Mouse (Mus musculus): Measurements from ENCODE around the gene Tomm20. TPM values are rescaled to one million over a fixed set of nuclear protein-coding genes. Genes with fewer than 3 reads are reported as not detected.
"Not testable (repeated sequence)": the region's sequence is repeated elsewhere in the genome, so short reads cannot be mapped to it uniquely, and the experiment has no call there.

The Tomm20 gene
- polyA plus RNA-seq, 1 experiment from 2014 or later = 208 TPM

GRCm38 (mm10) chr8:126914107-126914490, 31.5 kb downstream of the Tomm20 start:
- peaks cover 41% of the 10 kb centered on the region for H3K4me1 ChIP-seq
- H3K27ac ChIP-seq; H3K36me3 ChIP-seq; H3K9ac ChIP-seq; H3K27me3 ChIP-seq; H3K4me2 ChIP-seq; H3K4me3 ChIP-seq; ATAC-seq (ENCODE audit: borderline replicate concordance, extremely low read depth, low FRiP score, low TSS enrichment); H3K9me3 ChIP-seq: not testable (repeated sequence)
- WGBS = 55% methylated on average over 10 of the region's 10 CpGs

DNA sequence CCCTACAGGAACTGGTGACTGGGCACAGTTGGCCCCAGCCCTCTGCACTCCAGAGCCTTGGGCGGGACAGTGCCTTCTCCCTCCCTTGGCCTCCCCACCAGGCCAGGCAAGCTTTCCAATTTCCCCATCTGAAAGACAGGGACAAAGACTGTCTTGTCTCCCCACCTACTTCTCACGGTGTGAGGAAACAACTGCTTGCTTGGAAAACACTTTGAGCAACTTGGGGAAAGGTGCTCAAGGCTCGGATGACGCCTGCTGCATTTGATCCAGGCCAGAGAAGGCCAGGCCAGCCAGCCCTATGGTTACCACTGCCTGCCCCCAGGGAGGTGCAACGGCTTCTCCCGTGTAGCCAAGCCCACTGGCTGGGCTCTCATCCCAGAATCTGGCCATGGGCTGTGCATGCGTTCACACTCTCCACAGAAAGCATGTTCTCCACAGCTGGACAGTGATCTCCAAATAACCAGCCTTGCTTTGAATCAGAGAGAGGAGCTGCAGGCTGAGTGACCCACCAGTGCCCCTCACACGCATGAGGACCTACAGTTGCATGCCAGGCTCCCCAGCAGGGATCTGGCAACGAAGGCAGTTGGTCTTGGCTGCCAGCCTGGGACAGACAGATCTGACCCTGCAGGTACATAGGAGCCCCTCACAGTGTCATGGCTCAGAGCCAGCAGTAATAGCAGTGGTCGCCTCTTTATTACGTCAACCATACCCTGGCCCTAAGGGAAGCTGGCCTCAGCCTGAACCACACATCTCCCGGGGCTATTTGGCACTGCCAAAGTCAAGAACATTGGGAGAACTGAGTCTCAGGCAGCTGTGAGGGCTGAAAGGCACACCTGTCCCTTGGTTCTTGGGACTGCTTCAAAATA, 32.2 kb downstream of the Tomm20 start:
- H3K4me3 ChIP-seq = no peak overlapping the region
- H3K4me1 ChIP-seq = peaks cover 46% of the 10 kb centered on the region
- H3K4me2 ChIP-seq = no peak overlapping the region
- H3K36me3 ChIP-seq = no peaks in the 10 kb centered on the region
- no peaks in the 10 kb centered on the region for H3K27me3 ChIP-seq
- peak; percentile 55; the same call in 1 of the 2 replicates for ATAC-seq (ENCODE audit: borderline replicate concordance, extremely low read depth, low FRiP score, low TSS enrichment)
- no peaks in the 10 kb centered on the region for H3K9me3 ChIP-seq
- 29% methylated on average over 12 of the region's 12 CpGs for WGBS
- no peak overlapping the region for H3K9ac ChIP-seq
- H3K27ac ChIP-seq = peak overlapping the region; percentile 14; the same call in 1 of the 2 replicates

DNA sequence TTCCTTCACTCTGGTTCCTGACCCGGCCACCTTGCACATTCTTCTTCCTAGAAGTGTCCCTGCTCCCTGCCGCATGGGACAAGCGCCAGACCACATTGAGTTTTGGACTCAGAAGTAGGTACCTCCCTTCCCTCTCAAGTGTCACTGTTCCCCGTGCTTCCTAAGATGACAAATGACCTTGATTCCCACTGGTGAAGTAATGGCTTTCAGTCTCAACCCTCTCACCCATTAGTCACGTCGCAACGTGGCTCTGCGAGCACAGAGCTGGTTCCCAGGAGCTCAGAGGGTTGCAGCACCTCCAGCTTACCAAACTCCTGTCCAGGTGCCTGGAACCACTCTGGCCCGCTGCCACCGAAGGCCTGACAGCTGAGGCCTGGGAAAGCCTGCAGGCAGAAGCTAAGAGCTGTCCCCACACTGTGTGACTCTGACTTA, 36.3 kb downstream of the Tomm20 start:
- Histone ChIP-seq H3K27ac (0 out of 2 replicates have a peak overlapping the region, but pooled peaks have one; percentile 10), H3K9me3 (no peaks in the 10 kb centered on the region), H3K9ac (no peak overlapping the region), H3K27me3 (no peaks in the 10 kb centered on the region), H3K4me2 (no peak overlapping the region), H3K4me1 (peaks cover 25% of the 10 kb centered on the region), H3K36me3 (no peaks in the 10 kb centered on the region), H3K4me3 (no peak overlapping the region)
- ATAC-seq (ENCODE audit: borderline replicate concordance, extremely low read depth, low FRiP score, low TSS enrichment) = no peak
- WGBS = 40% methylated on average over 10 of the region's 10 CpGs

GRCm38 (mm10) chr8:126908805-126909204, 36.8 kb downstream of the Tomm20 start:
- no peak overlapping the region for H3K4me3 ChIP-seq
- ATAC-seq (ENCODE audit: borderline replicate concordance, extremely low read depth, low FRiP score, low TSS enrichment) = no peak
- H3K4me1 ChIP-seq = peaks cover 21% of the 10 kb centered on the region
- H3K9me3 ChIP-seq = no peaks in the 10 kb centered on the region
- H3K27me3 ChIP-seq = no peaks in the 10 kb centered on the region
- H3K36me3 ChIP-seq = no peaks in the 10 kb centered on the region
- no peak overlapping the region for H3K9ac ChIP-seq
- no peak overlapping the region for H3K4me2 ChIP-seq
- WGBS = 58% methylated on average over 6 of the region's 6 CpGs
- no peak overlapping the region for H3K27ac ChIP-seq

- 42% methylated on average over 9 of the region's 9 CpGs for WGBS
- ATAC-seq (ENCODE audit: borderline replicate concordance, extremely low read depth, low FRiP score, low TSS enrichment) = no peak
Measured at GRCm38 (mm10) chr8:126907968-126908367, 37.7 kb downstream of the Tomm20 start.

GRCm38 (mm10) chr8:126907374-126907773, 38.3 kb downstream of the Tomm20 start:
- H3K4me2 ChIP-seq = no peak overlapping the region
- no peaks in the 10 kb centered on the region for H3K36me3 ChIP-seq
- no peak overlapping the region for H3K9ac ChIP-seq
- H3K4me3 ChIP-seq = no peak overlapping the region
- WGBS = 85% methylated on average over 3 of the region's 3 CpGs
- no peaks in the 10 kb centered on the region for H3K27me3 ChIP-seq
- no peak overlapping the region for H3K27ac ChIP-seq
- ATAC-seq (ENCODE audit: borderline replicate concordance, extremely low read depth, low FRiP score, low TSS enrichment) = no peak
- H3K4me1 ChIP-seq = peaks cover 11% of the 10 kb centered on the region; the same call in 1 of the 2 replicates
- no peaks in the 10 kb centered on the region for H3K9me3 ChIP-seq

More at GRCm38 (mm10) chr8:126907968-126908367, 37.7 kb downstream of the Tomm20 start:
- H3K4me1 ChIP-seq = peaks cover 13% of the 10 kb centered on the region; the same call in 1 of the 2 replicates
- H3K4me2 ChIP-seq = no peak overlapping the region
- H3K4me3 ChIP-seq = no peak overlapping the region
- H3K9me3 ChIP-seq = no peaks in the 10 kb centered on the region
- H3K9ac ChIP-seq = no peak overlapping the region
- H3K36me3 ChIP-seq = no peaks in the 10 kb centered on the region
- no peaks in the 10 kb centered on the region for H3K27me3 ChIP-seq
- no peak overlapping the region for H3K27ac ChIP-seq

DNA sequence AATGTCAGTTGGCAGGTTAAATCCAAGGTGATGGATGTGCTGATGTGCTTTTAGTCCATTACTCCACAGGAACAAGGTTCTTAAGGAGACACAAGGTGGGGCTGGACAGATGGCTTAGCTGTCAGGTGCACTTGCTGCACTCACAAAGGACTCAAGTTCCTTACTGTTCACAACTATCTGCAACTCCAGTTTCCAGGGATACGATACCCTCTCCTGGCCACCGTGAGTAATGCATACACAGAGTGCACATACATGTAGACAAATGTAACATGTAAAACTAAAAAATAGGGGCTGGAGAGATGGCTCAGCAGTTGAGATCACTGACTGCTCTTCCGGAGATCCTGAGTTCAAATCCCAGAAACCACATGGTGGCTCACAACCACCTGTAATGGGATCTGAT, 40.3 kb downstream of the Tomm20 start:
- Histone ChIP-seq H3K36me3 (no peaks in the 10 kb centered on the region), H3K4me3 (no peak overlapping the region), H3K4me1 (peaks cover 11% of the 10 kb centered on the region; the same call in 1 of the 2 replicates), H3K27me3 (no peaks in the 10 kb centered on the region), H3K27ac (no peak overlapping the region), H3K9ac (no peak overlapping the region), H3K4me2 (no peak overlapping the region), H3K9me3 (no peaks in the 10 kb centered on the region)
- WGBS = 92% methylated on average over 3 of the region's 3 CpGs
- ATAC-seq (ENCODE audit: borderline replicate concordance, extremely low read depth, low FRiP score, low TSS enrichment) = no peak

DNA sequence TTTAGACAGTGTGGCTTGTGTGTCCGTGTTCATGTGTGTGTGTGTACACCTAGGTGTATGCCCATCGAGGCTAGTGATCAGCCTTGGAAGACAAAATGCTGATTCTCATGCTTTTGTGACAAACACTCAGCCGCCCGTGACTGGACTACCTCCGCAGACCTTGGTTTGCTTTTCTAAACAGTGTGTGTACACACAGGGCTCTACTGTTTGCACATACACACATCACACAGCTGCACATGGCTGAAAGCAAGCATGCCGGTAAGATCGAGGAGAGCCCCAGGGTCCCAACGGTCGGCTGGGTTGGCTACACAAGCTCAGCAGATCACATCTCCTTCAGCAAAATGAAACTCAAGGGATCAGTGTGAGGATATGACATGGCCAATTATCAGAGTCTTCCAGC, 41.7 kb downstream of the Tomm20 start:
- Histone ChIP-seq H3K4me2 (no peak overlapping the region), H3K27me3 (no peaks in the 10 kb centered on the region), H3K36me3 (no peaks in the 10 kb centered on the region), H3K9me3 (no peaks in the 10 kb centered on the region), H3K4me3 (no peak overlapping the region), H3K4me1 (peaks cover 3% of the 10 kb centered on the region; the same call in 1 of the 2 replicates), H3K27ac (no peak overlapping the region), H3K9ac (no peak overlapping the region)
- WGBS = 65% methylated on average over 9 of the region's 9 CpGs
- ATAC-seq (ENCODE audit: borderline replicate concordance, extremely low read depth, low FRiP score, low TSS enrichment) = no peak

- H3K4me3 ChIP-seq = no peak overlapping the region
- no peaks in the 10 kb centered on the region for H3K36me3 ChIP-seq
- no peaks in the 10 kb centered on the region for H3K9me3 ChIP-seq
- H3K4me1 ChIP-seq = no peaks in the 10 kb centered on the region
- ATAC-seq (ENCODE audit: borderline replicate concordance, extremely low read depth, low FRiP score, low TSS enrichment) = no peak
- WGBS = 49% methylated on average over 9 of the region's 9 CpGs
- no peak overlapping the region for H3K4me2 ChIP-seq
- H3K27ac ChIP-seq = no peak overlapping the region
- H3K27me3 ChIP-seq = no peaks in the 10 kb centered on the region
- no peak overlapping the region for H3K9ac ChIP-seq
Measured at GRCm38 (mm10) chr8:126903224-126903895, 42.3 kb downstream of the Tomm20 start.

- Histone ChIP-seq H3K27ac (no peak overlapping the region), H3K4me2 (no peak overlapping the region), H3K27me3 (no peaks in the 10 kb centered on the region), H3K9ac (no peak overlapping the region), H3K4me1 (no peaks in the 10 kb centered on the region), H3K9me3 (no peaks in the 10 kb centered on the region), H3K4me3 (no peak overlapping the region), H3K36me3 (no peaks in the 10 kb centered on the region)
- no peak for ATAC-seq (ENCODE audit: borderline replicate concordance, extremely low read depth, low FRiP score, low TSS enrichment)
- 60% methylated on average over 1 of the region's 1 CpGs for WGBS
Measured at GRCm38 (mm10) chr8:126901612-126902011, 44.0 kb downstream of the Tomm20 start.

- Histone ChIP-seq H3K27me3 (no peaks in the 10 kb centered on the region), H3K36me3 (no peaks in the 10 kb centered on the region), H3K27ac (no peak overlapping the region), H3K4me1 (no peaks in the 10 kb centered on the region), H3K4me3 (no peak overlapping the region), H3K9ac (no peak overlapping the region), H3K9me3 (no peaks in the 10 kb centered on the region), H3K4me2 (no peak overlapping the region)
- no peak for ATAC-seq (ENCODE audit: borderline replicate concordance, extremely low read depth, low FRiP score, low TSS enrichment)
- WGBS = 54% methylated on average over 2 of the region's 2 CpGs
Measured at GRCm38 (mm10) chr8:126901049-126901448, 44.6 kb downstream of the Tomm20 start.

GRCm38 (mm10) chr8:126895133-126895532, 50.5 kb downstream of the Tomm20 start:
- ATAC-seq (ENCODE audit: borderline replicate concordance, extremely low read depth, low FRiP score, low TSS enrichment) = no peak
- no peak overlapping the region for H3K27ac ChIP-seq
- no peak overlapping the region for H3K9ac ChIP-seq

More at GRCm38 (mm10) chr8:126895133-126895532, 50.5 kb downstream of the Tomm20 start:
- Histone ChIP-seq H3K4me2 (no peak overlapping the region), H3K4me1 (no peaks in the 10 kb centered on the region), H3K9me3 (no peaks in the 10 kb centered on the region), H3K36me3 (no peaks in the 10 kb centered on the region), H3K27me3 (no peaks in the 10 kb centered on the region), H3K4me3 (no peak overlapping the region)
- 23% methylated on average over 6 of the region's 6 CpGs for WGBS
